Mouse (Mus musculus) spleen, adult 18-20 months (tissue): ENCODE data around the gene Apod.
A peak's percentile ranks its signal among the peaks of the same experiment; 100 is the strongest.

Source experiments
- DNase-seq, 2 experiments: peaks; one replicate each; pipeline ENCODE4 v3.0.0; 2022; ENCODE audit warnings: mixed read lengths in 2 of 2

The Apod gene

GRCm38 (mm10) chr16:31278081-31278480 is 36.5 kb downstream of the Apod start:
- DNase-seq: no peak

DNA sequence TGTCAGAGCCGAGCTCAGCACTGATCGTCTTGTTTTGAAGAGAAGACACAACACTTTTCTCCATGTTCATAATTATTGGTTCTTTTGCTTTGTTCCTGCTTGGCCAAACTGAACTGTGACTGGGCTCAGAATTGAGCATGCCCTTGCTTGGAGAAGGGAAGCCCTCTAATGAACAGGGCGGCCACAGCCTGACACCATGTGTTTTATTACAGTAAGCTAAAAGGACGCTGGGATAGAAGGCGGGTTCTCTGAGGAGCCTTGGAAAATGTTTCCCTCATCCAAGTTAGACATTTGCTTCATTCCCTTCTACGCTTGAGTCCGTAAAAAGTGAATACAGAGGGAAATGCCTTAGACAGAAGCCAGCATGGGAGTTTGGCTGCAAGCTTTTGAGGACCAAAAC is 37.6 kb downstream of the Apod start:
- no peak for DNase-seq

- DNase-seq: peak in 1 of 2 experiments; percentile 7
Measured at GRCm38 (mm10) chr16:31276539-31276938, 38.1 kb downstream of the Apod start.

- peak; percentile 86 to 92 for DNase-seq
Measured at GRCm38 (mm10) chr16:31274674-31275460, 39.7 kb downstream of the Apod start, which contains the start of gene Ppp1r2. Gene Ppp1r2 (minus strand): TSS chr16:31275277.

DNA sequence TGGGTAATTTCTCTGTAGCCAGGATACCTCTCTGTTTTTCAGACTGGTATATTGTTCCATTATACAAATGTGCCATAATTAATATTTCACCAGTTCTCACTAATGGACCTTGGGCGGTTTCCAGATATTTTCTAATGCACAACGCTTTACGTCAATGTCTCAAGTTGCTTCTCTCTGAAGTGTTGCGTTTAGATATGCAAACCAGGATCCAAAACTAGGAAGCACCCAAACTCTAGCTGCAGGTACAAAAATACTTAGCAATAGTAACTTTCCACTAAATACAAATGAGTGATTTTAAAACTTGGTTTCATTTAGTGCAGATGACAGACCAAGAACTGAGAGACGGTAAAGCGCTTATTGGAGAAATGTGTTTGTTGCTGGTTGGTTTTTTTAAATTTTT is 40.5 kb downstream of the Apod start:
- DNase-seq: no peak

DNA sequence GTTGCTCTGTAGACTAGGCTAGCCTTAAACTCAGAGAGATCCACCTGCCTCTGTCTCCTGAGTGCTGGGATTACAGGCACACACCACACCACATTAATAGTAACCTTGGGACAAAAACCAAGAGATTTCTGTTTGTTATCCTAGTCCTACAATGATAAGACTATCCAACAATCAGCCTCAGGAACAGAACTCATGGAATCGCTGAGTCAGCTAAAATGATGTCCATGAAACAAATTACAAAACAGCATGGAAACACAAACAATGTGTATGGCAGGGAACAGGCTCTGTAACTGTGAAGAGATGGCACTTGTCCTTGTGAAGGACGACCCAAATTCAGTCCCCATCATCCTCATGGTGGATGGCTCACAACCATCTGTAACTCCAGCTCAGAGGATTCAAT is 47.9 kb downstream of the Apod start:
- DNase-seq: no peak

- no peak for DNase-seq
Measured at GRCm38 (mm10) chr16:31256151-31256550, 58.5 kb downstream of the Apod start.

DNA sequence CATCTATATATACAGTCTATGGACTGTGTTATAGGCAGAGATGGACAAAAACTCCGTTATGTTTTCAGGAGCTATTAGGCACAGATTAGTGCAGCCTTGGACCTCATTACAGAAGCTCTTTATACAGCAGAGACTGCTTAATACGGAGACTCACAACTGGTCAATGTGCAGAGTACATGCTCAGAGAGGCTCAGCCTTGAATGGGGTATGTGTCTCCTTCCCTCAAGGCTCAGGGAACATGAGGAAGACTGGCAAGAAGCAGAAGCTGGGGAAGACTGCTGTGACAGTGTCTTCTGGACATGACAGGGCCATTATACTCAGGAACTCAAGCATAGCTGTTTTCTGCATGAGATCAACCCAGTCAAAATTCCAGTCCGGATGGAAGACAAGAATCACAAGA is 58.9 kb downstream of the Apod start:
- no peak for DNase-seq

DNA sequence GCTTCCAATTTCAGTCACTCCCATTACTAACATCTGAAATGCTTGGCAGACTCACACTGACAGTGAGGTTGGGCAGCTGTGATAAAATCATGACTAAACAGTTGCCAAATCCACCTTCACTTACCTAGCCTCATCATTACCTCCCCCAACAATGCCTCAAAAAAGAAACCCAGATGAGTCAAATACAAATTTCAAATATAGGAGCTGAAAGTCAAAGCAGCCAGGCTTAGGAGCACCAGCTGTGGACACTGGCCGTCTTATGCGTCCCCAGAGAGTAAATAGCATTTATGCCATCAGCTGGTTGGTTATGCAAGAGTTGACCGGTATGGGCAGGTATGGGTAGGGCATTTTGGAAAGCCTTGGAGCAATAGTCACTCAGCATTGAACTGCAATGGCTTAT is 65.2 kb downstream of the Apod start:
- no peak for DNase-seq

DNA sequence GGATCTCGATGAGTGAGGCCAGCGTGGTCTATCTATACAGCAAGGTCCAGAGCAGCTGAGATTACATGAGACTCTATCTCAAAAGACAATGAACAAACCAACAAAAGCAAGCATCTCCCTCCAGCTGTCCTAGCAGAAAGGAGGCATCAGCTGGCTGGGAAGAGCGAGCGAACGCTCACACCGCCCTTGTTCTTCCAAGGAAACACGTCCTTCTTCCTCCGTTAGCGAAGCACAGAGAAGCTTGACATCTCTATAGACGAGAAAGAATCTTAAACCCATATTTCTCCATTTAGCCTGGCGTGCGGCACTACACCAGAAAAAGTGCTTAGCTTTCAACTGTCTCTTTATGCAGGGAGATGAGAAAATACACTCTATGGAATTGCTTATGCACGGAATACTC is 65.9 kb downstream of the Apod start:
- no peak for DNase-seq

DNA sequence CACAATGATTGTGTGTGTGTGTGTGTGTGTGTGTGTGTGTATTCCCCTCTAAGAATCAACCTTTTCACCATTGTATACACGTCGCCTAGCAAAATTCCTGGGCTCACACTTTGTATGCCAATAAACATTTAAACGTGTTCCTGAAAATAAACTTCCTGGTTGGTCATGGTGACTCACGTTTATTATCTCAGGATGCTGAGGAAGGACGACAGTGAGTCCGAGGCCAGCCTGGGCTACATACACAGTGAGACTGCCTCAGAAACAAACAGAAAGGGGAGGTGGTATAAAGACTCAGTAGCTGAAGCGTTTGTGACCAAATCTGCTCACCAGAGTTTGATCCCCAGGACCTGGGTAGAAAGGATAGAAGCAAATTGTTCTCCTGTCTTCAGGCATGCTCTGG is 67.2 kb downstream of the Apod start:
- DNase-seq: no peak
